Mouse (Mus musculus): ENCODE measurements around the gene Taf7l.

The Taf7l gene

DNA sequence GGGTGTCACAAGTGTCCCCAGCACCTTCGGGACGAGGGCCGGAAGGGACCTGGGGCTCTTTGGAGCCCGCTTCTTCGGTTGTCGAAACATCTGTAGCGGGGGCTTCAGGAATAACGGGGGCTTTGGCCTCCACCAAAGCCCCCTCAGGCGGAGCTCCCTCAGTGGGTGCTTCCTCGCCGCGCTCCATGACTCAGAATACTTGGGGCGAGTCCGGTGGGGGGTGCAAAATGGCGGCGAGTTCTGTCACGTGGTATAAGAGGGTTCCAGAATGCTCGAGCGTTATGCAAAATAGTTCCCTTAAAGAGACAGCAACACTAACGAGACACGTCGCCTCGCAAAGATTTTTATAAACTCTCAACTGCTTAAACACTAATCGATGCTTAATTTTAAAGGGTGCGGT is at the start of gene Taf7l:
Gene Taf7l (minus strand): TSS at position 201 of the 400 bp plus-strand sequence.
- no peak for DNase-seq

DNA sequence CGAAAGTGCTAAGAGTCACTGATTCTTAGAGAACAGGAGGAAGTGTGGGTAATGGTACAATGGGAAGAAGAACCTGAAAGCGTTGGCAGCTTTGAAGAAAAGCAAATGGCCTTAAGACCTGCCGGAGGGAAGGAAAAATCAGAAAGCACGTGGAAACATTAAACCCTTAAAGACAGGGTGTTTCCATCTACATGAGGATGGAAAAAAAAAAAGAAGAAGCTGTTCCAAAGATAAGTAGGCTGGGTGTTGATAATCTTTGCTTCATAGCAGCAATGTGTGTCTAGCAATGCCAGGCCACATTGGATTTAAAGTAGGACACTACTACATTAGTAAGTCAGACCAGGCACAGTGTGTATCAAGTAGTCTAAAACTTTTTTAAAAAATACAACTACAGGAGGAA is 49.0 kb upstream of the Taf7l start:
- no peak for DNase-seq

DNA sequence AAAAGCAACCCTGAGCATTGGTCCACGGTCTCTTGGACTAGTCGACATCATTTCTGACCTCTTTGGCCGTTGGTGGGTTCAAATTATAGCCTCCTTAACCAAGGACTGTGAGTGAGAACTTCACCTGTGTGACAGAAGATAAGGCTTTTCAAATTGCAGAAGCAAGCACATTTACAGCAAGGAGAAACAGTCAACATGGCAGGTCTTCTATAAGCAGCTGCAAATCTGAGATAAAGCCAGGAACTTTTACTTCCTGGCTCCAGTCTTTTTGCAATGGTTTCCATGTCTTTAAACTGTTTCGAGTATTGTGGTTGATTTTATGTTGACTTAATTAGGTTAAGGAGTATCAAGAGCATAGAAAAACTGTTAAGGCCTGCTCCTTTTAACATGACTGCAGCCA is 47.5 kb upstream of the Taf7l start:
- DNase-seq = no peak

DNA sequence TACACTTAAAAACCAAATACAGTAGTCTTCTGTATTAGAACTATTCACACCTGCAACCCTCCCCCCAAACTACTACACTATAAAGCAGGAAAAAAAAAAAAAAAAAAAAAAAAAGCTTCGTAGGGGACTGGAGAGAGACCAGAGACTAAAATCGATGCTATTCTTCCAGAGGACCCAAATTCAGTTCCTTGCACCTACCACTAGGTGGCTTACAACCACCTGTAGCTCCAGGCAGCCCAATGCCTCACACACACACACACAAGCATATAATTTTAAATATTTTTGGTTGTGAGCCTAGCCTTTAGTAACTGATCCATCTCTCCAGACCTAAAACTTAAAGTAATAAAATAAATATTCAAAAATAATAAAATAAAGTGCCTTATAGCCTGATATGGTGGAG is 33.2 kb upstream of the Taf7l start:
- DNase-seq = no peak

DNA sequence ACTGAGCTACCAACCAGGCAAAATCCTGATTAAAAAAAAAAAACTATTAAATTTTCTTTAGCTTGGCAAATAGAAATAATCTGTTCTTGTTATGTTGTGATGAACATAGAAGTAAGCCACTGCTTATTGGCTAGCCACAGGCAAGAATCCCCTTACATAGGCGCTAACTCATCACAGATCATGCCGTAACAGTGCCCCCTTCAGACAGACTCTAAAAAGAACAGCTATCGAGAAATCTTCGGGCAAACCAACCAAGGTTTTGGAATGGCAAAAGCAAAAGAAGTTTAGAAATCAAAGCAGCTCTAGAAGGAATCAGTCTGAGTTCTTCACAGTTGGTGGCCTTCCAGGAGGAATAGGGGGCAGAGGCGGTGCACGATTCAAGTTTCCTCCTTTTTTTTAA is 31.7 kb upstream of the Taf7l start:
- no peak for DNase-seq

DNA sequence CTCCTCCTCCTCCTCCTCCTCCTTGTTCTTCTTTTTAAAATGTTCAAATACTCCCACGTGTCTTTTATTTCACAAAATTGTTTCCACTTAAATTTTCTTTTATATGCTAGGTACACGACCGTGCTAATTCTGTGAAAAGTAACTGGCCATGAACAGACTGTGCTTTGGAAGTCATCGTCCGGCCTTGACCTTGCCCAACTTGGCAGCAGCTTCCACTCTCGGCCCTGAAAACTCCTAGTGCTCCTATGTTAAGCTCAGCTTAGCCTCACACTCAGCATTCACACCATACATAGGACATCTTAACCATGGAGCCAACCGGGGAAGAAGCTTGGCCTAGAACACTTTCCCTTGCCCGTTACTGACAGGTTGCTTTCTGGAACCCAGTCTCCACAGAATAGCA is 24.4 kb upstream of the Taf7l start:
- DNase-seq = no peak

DNA sequence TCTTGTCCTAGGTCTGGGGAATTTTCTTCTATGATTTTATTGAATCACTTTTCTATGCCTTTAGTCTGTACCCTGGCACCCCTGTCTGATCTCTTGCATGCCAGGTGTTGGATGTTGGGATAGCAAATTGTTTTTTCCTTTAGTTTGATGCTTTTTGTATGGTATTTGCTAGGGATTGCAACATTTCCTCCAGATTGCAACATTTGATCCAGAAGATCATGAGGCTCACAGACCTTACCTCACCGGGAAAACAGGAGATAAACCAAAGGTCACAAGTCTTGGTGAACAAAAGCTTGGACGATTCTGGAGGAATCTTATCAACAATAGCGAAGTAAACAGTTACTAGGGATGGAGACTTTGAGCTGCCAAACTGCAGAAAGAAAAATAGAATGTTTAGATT is 5.4 kb upstream of the Taf7l start:
- DNase-seq = no peak

DNA sequence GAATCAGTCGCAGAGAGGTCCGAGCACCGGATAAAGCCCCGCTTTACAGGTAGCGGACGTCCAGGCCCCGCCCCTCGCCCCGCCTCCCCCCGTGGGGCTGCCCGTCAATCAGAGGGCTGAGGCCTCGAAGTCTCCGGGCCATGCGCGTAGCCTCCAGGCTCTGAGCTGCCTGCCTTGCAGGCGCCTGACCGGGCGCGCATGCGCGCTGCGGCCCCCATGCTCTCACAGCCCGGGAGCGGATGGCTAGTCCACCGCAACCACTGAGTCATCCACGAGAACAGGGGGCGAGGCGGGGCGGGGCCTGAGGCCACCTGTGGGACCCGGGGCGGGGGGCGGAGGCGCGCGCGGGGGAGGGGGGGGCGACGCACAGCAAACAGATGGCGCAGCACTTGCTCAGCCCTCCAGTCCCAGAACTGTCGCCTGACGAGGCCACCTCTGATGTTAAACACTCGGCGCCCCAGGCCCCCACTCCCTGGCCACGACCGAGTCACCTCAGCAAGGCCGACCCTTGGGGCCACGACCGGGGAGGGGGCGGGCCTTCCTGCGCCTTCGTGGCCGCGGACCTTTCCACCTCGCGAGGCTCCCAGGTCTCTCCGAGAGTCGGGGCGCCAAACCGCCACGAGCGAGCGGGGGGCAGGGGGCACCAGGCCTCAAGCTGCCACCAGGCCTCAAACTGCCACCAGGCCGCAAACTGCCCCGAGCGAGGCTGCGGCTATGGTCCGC is 1.1 kb downstream of the Taf7l start:
- no peak for DNase-seq

DNA sequence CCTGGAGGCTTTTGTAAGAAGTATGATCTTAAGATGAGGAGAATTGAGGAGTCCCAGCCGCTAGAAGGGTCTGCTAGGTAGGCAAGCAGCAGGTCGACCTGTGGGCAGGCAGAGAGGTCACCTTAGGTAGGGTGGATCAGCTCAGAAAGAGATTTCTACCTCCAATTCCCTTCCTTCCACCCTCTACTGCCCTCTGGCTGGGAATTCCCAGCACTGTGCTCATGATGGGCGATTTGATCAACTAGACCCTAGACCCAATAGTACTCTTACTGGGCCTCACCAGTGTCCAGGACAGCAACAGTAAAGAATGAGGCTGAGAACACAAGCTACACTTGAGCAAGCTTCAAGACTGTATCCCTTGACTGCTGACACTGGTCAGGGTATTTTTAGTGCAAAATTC is 49.0 kb downstream of the Taf7l start:
- DNase-seq = no peak

DNA sequence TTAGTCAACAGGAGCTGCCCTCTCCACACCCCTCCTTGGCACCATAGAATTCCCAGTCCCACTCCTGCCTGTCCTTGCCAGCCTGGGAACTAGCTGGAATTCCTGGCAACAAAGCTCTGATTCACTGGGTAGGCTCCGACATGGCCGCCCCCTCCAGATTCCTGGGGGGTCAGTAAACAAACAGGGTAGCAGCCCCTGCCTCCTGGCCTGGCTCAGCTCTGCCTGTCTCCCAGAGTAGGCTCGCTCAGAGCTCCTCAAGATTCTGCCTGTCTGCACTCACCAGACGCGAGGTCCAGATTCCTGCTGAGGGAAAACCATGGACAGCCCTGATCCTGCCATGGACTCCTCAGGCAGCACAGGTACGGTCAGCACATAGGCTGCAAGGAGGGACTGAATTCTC is 49.5 kb downstream of the Taf7l start:
- DNase-seq = no peak

DNA sequence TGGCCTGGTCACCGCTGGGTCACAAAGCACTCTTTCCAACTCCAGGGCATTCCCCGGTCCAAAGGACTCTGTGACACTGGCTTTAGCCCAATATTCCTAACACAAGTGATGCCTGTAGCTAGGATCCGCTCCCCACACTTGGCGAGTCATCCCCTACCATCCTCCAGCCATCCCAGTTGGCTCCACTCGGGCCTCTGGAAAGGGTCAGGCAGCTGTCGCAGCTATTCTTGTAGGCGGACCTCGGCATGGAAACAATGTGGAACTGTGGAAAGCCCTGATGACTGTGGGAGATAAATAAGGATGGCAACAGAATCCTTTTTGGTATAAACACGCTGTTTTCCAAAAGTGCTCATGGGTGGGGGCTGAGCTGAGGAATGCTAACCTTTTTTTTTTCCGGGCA is 50.5 kb downstream of the Taf7l start:
- DNase-seq = no peak

DNA sequence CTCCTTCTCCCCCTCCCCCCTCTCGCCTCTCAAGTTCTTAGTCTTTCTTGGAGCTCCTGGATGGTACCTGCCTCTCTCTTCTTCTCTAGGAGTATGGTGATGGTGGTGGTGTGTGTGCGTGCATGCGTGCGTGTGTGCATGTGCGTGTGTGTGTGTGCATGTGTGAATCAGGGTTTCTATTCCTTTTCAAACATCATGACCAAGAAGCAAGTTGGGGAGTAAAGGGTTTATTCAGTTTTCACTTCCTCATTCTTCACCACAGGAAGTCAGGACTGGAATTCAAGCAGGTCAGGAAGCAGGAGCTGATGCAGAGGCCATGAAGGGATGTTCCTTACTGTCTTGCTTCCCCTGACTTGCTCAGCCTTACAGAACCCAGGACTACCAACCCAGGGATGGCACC is 52.0 kb downstream of the Taf7l start:
- no peak for DNase-seq

DNA sequence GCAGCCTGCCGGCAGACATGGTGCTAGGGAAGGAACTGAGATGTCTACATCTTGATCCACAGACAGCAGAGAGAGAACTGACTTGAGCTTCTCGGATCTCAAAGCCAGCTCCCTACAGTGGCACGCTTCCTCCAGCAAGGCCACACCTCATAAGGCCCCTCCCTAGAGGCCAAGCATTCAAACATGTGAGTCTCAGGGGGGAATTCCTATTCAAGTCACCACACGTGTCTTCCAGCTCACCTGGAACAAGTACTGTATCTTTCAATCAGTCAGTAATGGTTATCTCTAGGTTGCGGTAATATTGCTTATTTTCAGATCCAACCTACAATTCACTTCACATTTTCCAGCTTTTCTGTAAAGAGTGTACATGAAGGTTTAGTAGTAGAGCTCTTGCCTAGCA is 56.2 kb downstream of the Taf7l start:
- no peak for DNase-seq

DNA sequence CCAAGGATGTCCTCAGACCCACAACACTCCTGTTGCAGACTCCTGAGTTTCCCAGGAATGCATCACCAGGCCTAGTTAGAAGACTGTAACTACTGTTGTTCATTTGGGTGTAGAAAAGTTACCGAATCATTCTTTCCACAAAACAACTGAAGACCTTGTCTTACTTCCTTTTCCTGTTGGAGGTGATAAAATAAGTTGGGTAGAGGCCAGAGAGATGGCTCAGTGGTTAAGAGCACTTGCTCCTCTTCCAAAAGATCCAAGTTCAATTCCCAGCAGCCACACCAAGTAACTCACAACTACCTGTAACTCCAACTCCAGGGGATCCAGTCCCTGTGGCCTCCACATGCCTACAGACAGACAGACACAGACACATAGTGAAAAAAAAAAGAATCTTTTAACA is 64.2 kb downstream of the Taf7l start:
- DNase-seq = no peak

Data from lung, adult 18-20 months (tissue).